Mouse (Mus musculus): ENCODE results near the gene Zscan20.

- TF ChIP-seq CTCF (IDR thresholded peaks at IDR 0.05; ENCODE audit: control insufficient read depth, insufficient read depth, insufficient read length) (no peak), USF1 (IDR thresholded peaks at IDR 0.05; ENCODE audit: low read depth) (no peak), MAX (IDR thresholded peaks at IDR 0.05) (no peak), CEBPB (IDR thresholded peaks at IDR 0.05; ENCODE audit: low read depth) (no peak), MYOD1 (IDR thresholded peaks at IDR 0.05; ENCODE audit: control insufficient read depth, insufficient read length, low read depth) (no peak)
These were observed 10.7 kb upstream of the Zscan20 start for GRCm38 (mm10) chr4:128620572-128620971.
